Mouse (Mus musculus): ENCODE results near the gene Sim1. TPM values are rescaled to one million over a fixed set of nuclear protein-coding genes. Genes with fewer than 3 reads are reported as not detected.

The Sim1 gene
- polyA plus RNA-seq (2012; rRNA removed), result 0.19 TPM in 1 of 2 replicates, not detected in the other

DNA sequence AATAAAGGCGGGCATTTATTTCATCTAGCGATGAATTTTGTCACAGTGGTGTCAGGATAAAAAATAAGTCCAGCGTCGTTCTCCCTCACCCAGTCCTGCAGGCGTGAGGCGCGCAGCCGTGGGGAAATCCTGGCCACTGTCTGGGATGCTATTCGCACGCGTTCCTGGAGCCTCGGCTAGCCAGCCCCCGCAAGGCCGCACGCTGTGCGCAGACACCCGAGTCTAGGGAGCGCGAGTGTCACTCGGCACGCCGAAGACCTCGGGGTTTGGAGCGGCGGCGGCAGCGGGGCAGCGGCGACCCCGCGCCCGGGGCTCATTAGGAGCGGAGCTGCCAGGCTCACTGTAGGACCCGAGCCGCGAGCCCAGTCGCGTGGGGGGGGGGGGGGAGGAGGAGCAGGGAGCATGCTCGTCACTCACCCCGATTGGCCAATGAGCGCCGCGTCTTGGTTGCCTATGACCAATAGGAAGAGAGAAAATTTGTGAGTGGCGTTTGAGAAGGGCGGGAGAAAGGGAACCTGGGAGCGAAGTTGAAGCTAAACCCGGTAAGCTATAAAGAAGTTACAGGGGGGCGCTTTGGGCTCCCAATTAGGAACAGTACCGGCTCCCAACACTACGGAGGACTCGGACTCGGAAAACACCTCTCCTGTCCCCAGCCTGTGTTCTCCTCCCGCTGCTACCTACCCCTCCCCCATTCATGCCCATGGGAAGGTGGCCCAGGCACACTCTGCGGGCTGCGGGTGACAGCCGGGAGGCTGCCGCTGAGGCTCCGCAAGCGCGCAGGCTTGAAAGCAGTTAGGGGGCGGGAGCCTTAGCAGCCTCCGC lies at the start of gene Sim1:
Gene Sim1 (plus strand): TSS at position 585 of the 822 bp plus-strand sequence.
- no peak for DNase-seq
- TF ChIP-seq CTCF (IDR thresholded peaks at IDR 0.05; ENCODE audit: insufficient read depth, low read length) (no peak), POLR2A (IDR thresholded peaks at IDR 0.05; ENCODE audit: borderline replicate concordance, extremely low read depth, low read depth, low read length) (no peak)
- 2% methylated on average over 62 of the region's 62 CpGs for WGBS
- Histone ChIP-seq H3K4me3 (replicated peaks; ENCODE audit: extremely low read depth, low read depth, low read length) (no peak within 1 kb of the TSS), H3K4me1 (ENCODE audit: control insufficient read depth, insufficient read depth, low read length) (peaks cover 2% of the 10 kb centered on the region; the same call in 1 of the 2 replicates)

DNA sequence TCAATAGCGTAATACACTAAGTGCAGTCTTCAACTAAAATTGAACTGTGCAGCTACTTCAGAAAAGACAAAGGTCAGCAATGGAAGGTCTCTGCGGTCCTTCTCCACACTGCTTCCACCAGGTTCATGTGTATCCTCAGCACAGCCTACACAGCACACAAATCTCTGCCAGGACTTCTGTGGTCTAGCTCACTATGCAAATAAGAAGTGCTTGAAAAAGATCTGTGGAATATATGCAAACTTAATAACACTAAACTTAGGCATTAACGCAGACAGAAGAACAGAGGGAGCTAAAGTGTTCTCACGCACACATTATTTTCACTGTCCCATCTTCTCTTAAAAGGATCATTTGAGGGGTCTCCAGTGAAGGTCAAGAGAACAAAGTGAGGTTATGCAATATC lies 26.4 kb upstream of the Sim1 start:
- H3K4me1 ChIP-seq (ENCODE audit: control insufficient read depth, insufficient read depth, low read length), result 0 out of 2 replicates have a peak, but pooled peaks cover 4% of the 10 kb centered on the region
- H3K4me3 ChIP-seq (replicated peaks; ENCODE audit: extremely low read depth, low read depth, low read length), result no peak overlapping the region
- WGBS, result 51% methylated on average over 4 of the region's 4 CpGs
- DNase-seq, result no peak
- TF ChIP-seq POLR2A (IDR thresholded peaks at IDR 0.05; ENCODE audit: borderline replicate concordance, extremely low read depth, low read depth, low read length) (no peak), CTCF (IDR thresholded peaks at IDR 0.05; ENCODE audit: insufficient read depth, low read length) (no peak)

DNA sequence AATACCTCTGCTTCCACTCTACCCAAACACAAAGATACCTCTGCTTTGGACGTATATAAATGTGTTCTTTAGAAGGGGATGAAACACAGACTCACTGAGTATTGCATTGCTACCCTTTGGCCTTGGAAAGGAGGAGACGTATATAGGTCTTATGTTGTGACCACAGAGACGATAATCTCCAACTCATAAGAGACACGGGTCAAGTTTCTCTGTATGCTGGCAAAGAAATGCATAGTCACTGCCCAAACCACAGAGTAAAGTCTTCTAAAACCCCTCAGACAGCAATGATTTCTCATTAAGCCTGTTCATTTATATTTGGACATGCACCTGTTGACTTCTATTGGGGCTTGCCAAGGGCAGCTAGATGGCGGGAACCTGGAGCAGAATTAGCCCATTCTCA lies 17.6 kb upstream of the Sim1 start:
- Histone ChIP-seq H3K4me1 (ENCODE audit: control insufficient read depth, insufficient read depth, low read length) (no peaks in the 10 kb centered on the region), H3K4me3 (replicated peaks; ENCODE audit: extremely low read depth, low read depth, low read length) (no peak overlapping the region)
- TF ChIP-seq CTCF (IDR thresholded peaks at IDR 0.05; ENCODE audit: insufficient read depth, low read length) (no peak), POLR2A (IDR thresholded peaks at IDR 0.05; ENCODE audit: borderline replicate concordance, extremely low read depth, low read depth, low read length) (no peak)
- no peak for DNase-seq
- WGBS, result 75% methylated on average over 5 of the region's 5 CpGs

DNA sequence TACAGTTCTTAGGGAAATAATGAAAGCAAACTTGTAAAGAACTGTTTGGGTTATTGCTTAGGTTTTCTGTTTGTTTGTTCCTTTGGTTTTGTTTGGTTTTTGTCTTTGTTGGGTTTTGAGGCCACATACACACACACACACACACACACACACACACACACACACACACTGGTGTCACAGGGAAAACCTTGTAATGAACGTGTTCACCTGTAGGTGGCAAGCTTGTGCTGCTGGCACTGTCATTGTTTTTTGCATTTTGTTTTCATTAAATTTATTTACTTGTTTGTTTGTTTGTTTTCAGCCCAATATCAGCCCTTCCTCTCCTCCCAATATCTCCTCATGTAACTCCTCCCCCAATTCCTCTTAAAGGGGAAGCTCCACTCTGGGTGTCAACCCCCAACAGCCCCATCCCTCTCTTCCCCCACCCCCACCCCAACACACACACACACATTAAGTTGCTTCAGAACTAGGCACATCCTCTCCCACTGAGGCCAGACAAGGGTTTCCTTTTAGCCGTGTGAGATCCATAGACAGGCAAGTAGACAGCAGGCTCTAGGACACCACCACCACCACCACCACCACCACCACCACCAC lies 13.0 kb upstream of the Sim1 start:
- TF ChIP-seq POLR2A (IDR thresholded peaks at IDR 0.05; ENCODE audit: borderline replicate concordance, extremely low read depth, low read depth, low read length), result no peak
- TF ChIP-seq CTCF (IDR thresholded peaks at IDR 0.05; ENCODE audit: insufficient read depth, low read length), result peak; percentile 21; the same call in 1 of the 2 replicates
- DNase-seq, result no peak
- H3K4me3 ChIP-seq (replicated peaks; ENCODE audit: extremely low read depth, low read depth, low read length), result no peak overlapping the region
- WGBS, result 33% methylated on average over 2 of the region's 2 CpGs
- H3K4me1 ChIP-seq (ENCODE audit: control insufficient read depth, insufficient read depth, low read length), result no peaks in the 10 kb centered on the region

DNA sequence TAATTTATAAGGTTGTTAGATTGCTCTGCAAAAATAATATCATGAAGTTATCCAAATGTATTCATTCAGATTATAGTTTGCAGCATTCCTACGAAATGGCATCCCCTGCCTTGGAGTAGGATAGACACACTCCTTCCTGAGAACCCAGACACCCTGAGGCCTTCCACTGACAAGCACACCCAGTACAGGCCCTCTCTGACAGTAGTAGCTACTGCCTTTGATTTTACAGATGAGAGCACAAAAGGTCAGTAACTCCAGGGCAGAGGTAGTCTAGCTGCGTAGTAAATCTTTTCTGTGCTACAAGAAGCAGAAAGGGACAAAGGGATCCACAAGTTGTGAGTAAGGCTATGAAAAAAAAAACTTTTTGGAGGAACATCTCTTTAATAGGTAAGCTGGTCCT lies 12.2 kb upstream of the Sim1 start:
- Histone ChIP-seq H3K4me1 (ENCODE audit: control insufficient read depth, insufficient read depth, low read length) (no peaks in the 10 kb centered on the region), H3K4me3 (replicated peaks; ENCODE audit: extremely low read depth, low read depth, low read length) (no peak overlapping the region)
- no peak for TF ChIP-seq POLR2A (IDR thresholded peaks at IDR 0.05; ENCODE audit: borderline replicate concordance, extremely low read depth, low read depth, low read length)
- TF ChIP-seq CTCF (IDR thresholded peaks at IDR 0.05; ENCODE audit: insufficient read depth, low read length), result no peak
- no peak for DNase-seq
- 91% methylated on average over 2 of the region's 2 CpGs for WGBS

DNA sequence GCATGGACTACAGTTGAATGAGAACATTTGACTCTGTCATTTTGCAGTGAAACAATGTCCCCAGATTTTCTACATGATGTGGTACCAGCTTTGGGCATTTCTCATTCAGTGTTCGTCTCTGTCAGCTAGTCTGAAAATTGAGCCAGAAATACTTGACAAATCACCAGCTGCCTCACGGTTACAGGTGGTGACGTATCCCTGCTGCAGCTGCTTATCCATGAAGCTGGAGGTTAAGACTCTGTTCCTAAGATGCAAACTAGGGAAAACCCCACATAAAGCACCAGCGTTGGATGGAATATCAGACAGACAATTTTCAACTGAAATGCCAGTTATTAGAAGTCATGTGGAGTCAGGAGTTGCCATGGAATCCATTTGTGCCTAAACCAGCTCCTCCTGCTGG lies 8.2 kb upstream of the Sim1 start:
- no peaks in the 10 kb centered on the region for H3K4me1 ChIP-seq (ENCODE audit: control insufficient read depth, insufficient read depth, low read length)
- no peak for DNase-seq
- TF ChIP-seq CTCF (IDR thresholded peaks at IDR 0.05; ENCODE audit: insufficient read depth, low read length) (no peak), POLR2A (IDR thresholded peaks at IDR 0.05; ENCODE audit: borderline replicate concordance, extremely low read depth, low read depth, low read length) (no peak)
- no peak overlapping the region for H3K4me3 ChIP-seq (replicated peaks; ENCODE audit: extremely low read depth, low read depth, low read length)
- WGBS, result 63% methylated on average over 4 of the region's 4 CpGs

DNA sequence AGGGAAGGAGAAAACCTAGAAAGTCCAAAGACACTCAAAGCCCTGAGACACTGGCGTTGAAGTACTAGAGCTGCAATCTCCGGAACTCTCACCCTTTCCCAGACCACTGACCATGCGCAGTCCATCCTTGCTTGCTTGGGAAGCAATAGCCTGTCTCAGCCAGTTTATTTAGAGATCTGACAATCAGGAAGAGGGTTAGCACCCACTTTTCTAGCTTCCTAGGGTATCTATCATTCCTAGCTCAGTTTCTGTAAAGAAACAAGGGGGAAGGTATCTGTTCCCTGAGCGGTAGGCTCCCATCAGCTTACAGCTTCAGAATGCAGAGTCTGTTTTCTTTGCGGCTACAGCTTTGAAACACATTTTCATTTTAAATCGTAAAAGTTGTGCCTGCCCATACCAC lies 3.9 kb upstream of the Sim1 start:
- no peak overlapping the region for H3K4me3 ChIP-seq (replicated peaks; ENCODE audit: extremely low read depth, low read depth, low read length)
- peaks cover 2% of the 10 kb centered on the region; the same call in 1 of the 2 replicates for H3K4me1 ChIP-seq (ENCODE audit: control insufficient read depth, insufficient read depth, low read length)
- no peak for TF ChIP-seq CTCF (IDR thresholded peaks at IDR 0.05; ENCODE audit: insufficient read depth, low read length)
- no peak for TF ChIP-seq POLR2A (IDR thresholded peaks at IDR 0.05; ENCODE audit: borderline replicate concordance, extremely low read depth, low read depth, low read length)
- DNase-seq, result no peak
- WGBS, result 25% methylated on average over 6 of the region's 6 CpGs

DNA sequence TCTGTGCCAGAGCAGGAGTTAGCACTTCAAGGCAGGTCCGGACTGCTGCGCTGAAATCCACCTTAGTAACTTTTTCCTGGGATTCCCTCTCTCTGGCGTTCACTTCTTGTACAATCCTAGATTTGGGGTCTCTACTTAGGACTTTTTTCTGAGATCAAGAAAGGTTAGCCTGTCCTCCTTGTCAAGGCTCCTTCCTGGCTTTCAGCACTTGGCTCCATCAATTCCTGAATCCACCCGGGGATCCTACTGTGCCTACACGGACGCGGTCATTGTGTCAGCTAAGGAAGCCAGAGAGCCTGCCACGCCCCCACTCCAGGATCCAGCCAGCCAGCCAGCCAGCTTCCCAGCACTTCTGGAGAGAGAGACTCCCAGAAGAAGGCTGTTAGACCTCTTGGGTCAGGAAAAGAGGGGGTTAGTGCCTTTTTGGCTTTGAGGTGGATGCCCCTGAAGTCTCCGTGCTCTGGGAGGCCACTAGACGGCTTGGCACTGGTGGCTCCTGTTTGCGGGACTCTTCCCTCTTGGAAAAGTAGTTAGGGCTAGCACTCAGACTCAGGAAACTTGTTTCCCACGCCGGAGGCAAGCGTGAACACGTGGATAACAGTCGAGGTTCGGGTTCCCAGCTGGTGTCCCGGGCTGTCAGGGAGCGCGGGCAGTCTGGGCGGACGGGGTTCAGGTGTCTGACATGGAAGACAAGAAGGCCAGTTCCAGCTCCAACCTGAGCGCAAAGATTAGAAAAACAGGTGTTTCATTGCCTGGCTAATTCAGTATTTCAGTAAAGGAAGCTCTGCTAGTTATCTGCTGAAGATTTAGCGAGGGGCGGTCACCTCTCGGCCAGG lies 2.5 kb upstream of the Sim1 start:
- peaks cover 2% of the 10 kb centered on the region; the same call in 1 of the 2 replicates for H3K4me1 ChIP-seq (ENCODE audit: control insufficient read depth, insufficient read depth, low read length)
- H3K4me3 ChIP-seq (replicated peaks; ENCODE audit: extremely low read depth, low read depth, low read length), result no peak overlapping the region
- TF ChIP-seq POLR2A (IDR thresholded peaks at IDR 0.05; ENCODE audit: borderline replicate concordance, extremely low read depth, low read depth, low read length) (no peak), CTCF (IDR thresholded peaks at IDR 0.05; ENCODE audit: insufficient read depth, low read length) (no peak)
- 5% methylated on average over 26 of the region's 26 CpGs for WGBS
- no peak for DNase-seq

DNA sequence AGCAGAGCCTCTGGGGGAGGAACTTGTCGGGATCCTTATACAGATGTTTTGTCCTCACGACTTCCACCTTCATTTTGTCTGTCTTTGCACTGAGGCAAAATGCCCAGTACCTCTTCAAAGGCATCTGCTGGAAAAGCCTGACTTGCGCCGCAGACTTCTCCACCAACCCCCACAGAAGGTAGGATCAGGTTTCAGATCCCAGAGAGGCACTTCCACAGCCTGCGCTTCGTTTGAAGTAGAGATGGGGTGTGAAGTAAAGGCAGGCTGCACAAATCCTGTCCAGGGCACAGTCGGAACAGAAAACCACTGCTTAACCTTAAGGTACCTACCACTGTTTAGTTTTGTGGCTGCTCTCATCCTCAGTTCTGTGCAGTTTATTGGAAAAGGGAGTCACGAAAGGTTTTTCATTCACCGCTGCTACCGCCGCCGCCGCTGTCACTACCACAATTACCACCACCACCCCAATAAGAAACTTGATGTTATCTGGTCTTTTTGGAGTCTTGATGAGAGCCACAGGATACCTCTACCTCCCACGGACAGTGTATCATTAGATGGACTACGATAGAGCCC lies 1.7 kb upstream of the Sim1 start:
- TF ChIP-seq POLR2A (IDR thresholded peaks at IDR 0.05; ENCODE audit: borderline replicate concordance, extremely low read depth, low read depth, low read length) (no peak), CTCF (IDR thresholded peaks at IDR 0.05; ENCODE audit: insufficient read depth, low read length) (no peak)
- WGBS, result 7% methylated on average over 15 of the region's 15 CpGs
- peaks cover 2% of the 10 kb centered on the region; the same call in 1 of the 2 replicates for H3K4me1 ChIP-seq (ENCODE audit: control insufficient read depth, insufficient read depth, low read length)
- H3K4me3 ChIP-seq (replicated peaks; ENCODE audit: extremely low read depth, low read depth, low read length), result no peak overlapping the region
- DNase-seq, result no peak
